15 mouse cellular contexts compared by ENCODE assay signal in genomic region chr8:13025487-13026224, GRCm38 (mm10). TPM values are rescaled to one million over a fixed set of nuclear protein-coding genes. Genes with fewer than 3 reads are reported as not detected.
DNase-seq lines count a peak whose midpoint lies in the region; ATAC-seq and TF ChIP-seq lines count a peak whose summit lies in the region.
"Had no signal": no experiment of that assay in that cellular context is flagged by ENCODE, and none has a peak within 500 bp of the region (broad histone marks: within the 10 kb centered on the region; RNA-seq: fewer than 3 reads in every experiment).

Gene F7, plus strand, starts transcription at chr8:13026034.

- DNase-seq in kidney, adult 8-10 months: peak; percentile 12 to 21
- DNase-seq in kidney, postnatal 14 days: peak; percentile 15
- DNase-seq in liver, embryonic 14.5 days (ENCODE audit: low read depth in 3 of 3, low spot score in 3 of 3): no peak
- DNase-seq in right cerebral cortex, postnatal 14 days: no peak
- DNase-seq in thymus, adult 18-20 months: no peak
- DNase-seq in cerebellum, adult 9-11 months: no peak
- DNase-seq: cerebellum, postnatal 25 days; gastrocnemius, adult 2 months; right cerebral cortex, adult 18-20 months had no signal

- H3K27me3 ChIP-seq in kidney, embryonic 16.5 days (ENCODE audit: insufficient read depth, low read length): no peaks in the 10 kb centered on the region
- H3K27me3 ChIP-seq in liver, embryonic 14.5 days (ENCODE audit: control insufficient read depth, insufficient read depth, low read length): no peaks in the 10 kb centered on the region
- H3K27me3 ChIP-seq: heart, embryonic 13.5 days; limb, embryonic 15.5 days had no signal

- no peak within 1 kb of the TSS for H3K4me2 ChIP-seq in kidney, embryonic 16.5 days (replicated peaks; ENCODE audit: low read depth, low read length)
- H3K4me2 ChIP-seq in liver, embryonic 14.5 days (ENCODE audit: low read depth): no peak within 1 kb of the TSS
- H3K4me2 ChIP-seq: heart, embryonic 13.5 days; limb, embryonic 15.5 days had no signal

- no peak within 1 kb of the TSS for H3K4me3 ChIP-seq in kidney, embryonic 16.5 days (ENCODE audit: low read length)
- H3K4me3 ChIP-seq in liver, embryonic 14.5 days (ENCODE audit: insufficient read depth in 1 of 2, low read depth in 2 of 2, low read length in 2 of 2): no peak within 1 kb of the TSS
- H3K4me3 ChIP-seq in macrophage (ENCODE audit: inconsistent target): no peak within 1 kb of the TSS
- H3K4me3 ChIP-seq: gastrocnemius, adult 2 months; heart, embryonic 13.5 days; limb, embryonic 15.5 days; myocyte had no signal

- H3K4me1 ChIP-seq in kidney, embryonic 16.5 days (ENCODE audit: insufficient read depth, low read length): no peaks in the 10 kb centered on the region
- peaks cover 0 to 9% of the 10 kb centered on the region in 2 experiments; a peak in 1 of 4 replicates for H3K4me1 ChIP-seq in liver, embryonic 14.5 days (replicated peaks; ENCODE audit: control insufficient read depth in 2 of 2, insufficient read depth in 2 of 2, low read length in 1 of 2)
- H3K4me1 ChIP-seq: limb, embryonic 15.5 days had no signal

- 64% methylated on average over 10 of the region's 10 CpGs for WGBS in kidney, embryonic 16.5 days
- WGBS in liver, embryonic 14.5 days (ENCODE audit: insufficient replicate concordance): 51% methylated on average over 10 of the region's 10 CpGs
- WGBS in macrophage (ENCODE audit: missing documents): 91% methylated on average over 10 of the region's 10 CpGs

- no peak within 1 kb of the TSS for H3K9ac ChIP-seq in kidney, embryonic 16.5 days (replicated peaks; ENCODE audit: low read length)
- no peak within 1 kb of the TSS for H3K9ac ChIP-seq in liver, embryonic 14.5 days (replicated peaks)
- H3K9ac ChIP-seq: heart, embryonic 13.5 days; limb, embryonic 15.5 days had no signal

- H3K27ac ChIP-seq in kidney, embryonic 16.5 days (ENCODE audit: low read length): no peak within 1 kb of the TSS
- no peak within 1 kb of the TSS for H3K27ac ChIP-seq in liver, embryonic 14.5 days
- H3K27ac ChIP-seq in macrophage: peak within 1 kb of the TSS; percentile 71
- H3K27ac ChIP-seq: gastrocnemius, adult 2 months; heart, embryonic 13.5 days; limb, embryonic 15.5 days had no signal

- H3K36me3 ChIP-seq in kidney, embryonic 16.5 days (ENCODE audit: insufficient read depth, low read length): no peaks in the 10 kb centered on the region
- H3K36me3 ChIP-seq in liver, embryonic 14.5 days (replicated peaks; ENCODE audit: control insufficient read depth, insufficient read depth, low read depth): no peaks in the 10 kb centered on the region
- H3K36me3 ChIP-seq in macrophage (ENCODE audit: inconsistent target): no peaks in the 10 kb centered on the region
- H3K36me3 ChIP-seq: heart, embryonic 13.5 days; limb, embryonic 15.5 days had no signal

- TF ChIP-seq CTCF in liver, embryonic 14.5 days (IDR thresholded peaks at IDR 0.05; ENCODE audit: low read depth): no peak

- TF ChIP-seq EP300 in liver, embryonic 14.5 days (IDR thresholded peaks at IDR 0.05; ENCODE audit: low read depth): no peak

- H3K9me3 ChIP-seq in kidney, embryonic 16.5 days (ENCODE audit: low read length): no peaks in the 10 kb centered on the region
- H3K9me3 ChIP-seq in liver, embryonic 14.5 days (ENCODE audit: control insufficient read depth, low read length): no peaks in the 10 kb centered on the region
- H3K9me3 ChIP-seq: heart, embryonic 13.5 days; limb, embryonic 15.5 days had no signal

- H3K79me2 ChIP-seq in macrophage (ENCODE audit: inconsistent target): no peaks in the 10 kb centered on the region

- ATAC-seq in kidney, embryonic 16.5 days (ENCODE audit: low FRiP score, low TSS enrichment): no peak
- ATAC-seq in liver, embryonic 14.5 days (ENCODE audit: insufficient read depth): peak; percentile 55; the same call in 1 of the 2 replicates

RNA-seq across cellular contexts. Expression of gene F7, which starts in this region (rescaled TPM):
- polyA plus RNA-seq in kidney, embryonic 16.5 days (2015; fragmentation: Nextera tagmentation; extraction: Ambion mirVana): 0.15 and 0.19 TPM in 2 replicates
- polyA plus RNA-seq in liver, embryonic 14.5 days (2012; rRNA removed): 4.4 and 5.8 TPM in 2 replicates
- 3.9 and 4.1 TPM in 2 replicates for polyA plus RNA-seq in liver, embryonic 14.5 days (2014; fragmentation: Nextera tagmentation; extraction: Ambion mirVana)
- 10 to 100 TPM in 1 of 26 experiments, 1 to 10 TPM in 25; 4.2 to 11.8 (median 7.6) TPM for total RNA-seq in macrophage (2018; cell fraction: chromatin; rRNA removed)
- 1 to 10 TPM; 1.1 to 6.2 (median 2.9) TPM for total RNA-seq in macrophage (2018; cell fraction: cytosol; rRNA removed)
- 10 to 100 TPM in 12 of 26 experiments, 1 to 10 TPM in 14; 5.2 to 20.3 (median 8.6) TPM for total RNA-seq in macrophage (2018; cell fraction: nucleus; rRNA removed)
- polyA plus RNA-seq in macrophage (2018): 1.3 to 5.2 TPM (median 2.3 TPM) in 3 replicates
- total RNA-seq: gastrocnemius, adult 2 months had no signal
- polyA plus RNA-seq: heart, embryonic 13.5 days; limb, embryonic 15.5 days; stomach, embryonic 14.5 days had no signal

Comparison
In these comparisons a context has a peak if more than half of its experiments do, and no peak if none do; other contexts are left out.
1. DNase-seq: peak in kidney, adult 8-10 months (2 of 2) and kidney, postnatal 14 days (single experiment); none in liver, embryonic 14.5 days (0 of 3), right cerebral cortex, postnatal 14 days (single experiment), thymus, adult 18-20 months (0 of 2) and cerebellum, adult 9-11 months (single experiment).